Mouse (Mus musculus) G1E (cell line): ENCODE results near the gene Antxr2. TPM values are rescaled to one million over a fixed set of nuclear protein-coding genes. Genes with fewer than 3 reads are reported as not detected.

Experiments used
- ATAC-seq: 2 replicates; pipeline ENCODE4 v1.8.0; 2016; ENCODE audit warnings: mild to moderate bottlenecking; ENCODE audit not compliant: insufficient number of reproducible peaks, poor library complexity, low FRiP score, severe bottlenecking; ENCODE audit errors: extremely low read depth
- DNase-seq: peaks from one replicate; pipeline ENCODE4 v3.0.0; 2012; ENCODE audit warnings: low spot score
- H3K27me3 ChIP-seq: 2 replicates; pipeline ENCODE4 v1.6.1; 2012; ENCODE audit warnings: mild to moderate bottlenecking, low read length, inconsistent platforms; ENCODE audit not compliant: insufficient read depth
- H3K36me3 ChIP-seq: replicated peaks from 2 replicates; pipeline ENCODE3; 2012; ENCODE audit warnings: mild to moderate bottlenecking, inconsistent platforms
- H3K4me1 ChIP-seq: 2 replicates; pipeline ENCODE4 v1.6.1; 2012; ENCODE audit warnings: low read depth, low read length, inconsistent platforms, mixed read lengths; ENCODE audit not compliant: insufficient read depth
- H3K4me3 ChIP-seq: 2 replicates; pipeline ENCODE4 v1.5.1; 2012; ENCODE audit warnings: low read depth, mild to moderate bottlenecking, inconsistent platforms, low read length, moderate library complexity, mixed read lengths
- H3K9me3 ChIP-seq: replicated peaks from 2 replicates; pipeline ENCODE4 v1.6.1; 2012; ENCODE audit warnings: inconsistent platforms
- CTCF ChIP-seq: IDR thresholded peaks from 2 replicates; pipeline ENCODE4 v1.5.1; 2012; ENCODE audit warnings: low read depth, low read length, inconsistent platforms, mixed read lengths
- GATA1 ChIP-seq: IDR thresholded peaks from 2 replicates; pipeline ENCODE4 v1.6.1; 2012; ENCODE audit warnings: borderline replicate concordance, low read length, inconsistent platforms, mixed read lengths
- GATA2 ChIP-seq: IDR thresholded peaks from 2 replicates; pipeline ENCODE4 v1.6.1; 2012; ENCODE audit warnings: low read depth, low read length, inconsistent platforms, borderline replicate concordance
- POLR2AphosphoS5 ChIP-seq: IDR thresholded peaks from 2 replicates; pipeline ENCODE4 v1.6.1; 2012; ENCODE audit warnings: low read depth, low read length, inconsistent platforms; ENCODE audit not compliant: insufficient replicate concordance
- TAL1 ChIP-seq: conservative IDR thresholded peaks from 2 replicates; pipeline ENCODE4 v1.6.1; 2012; ENCODE audit warnings: low read depth, low read length, inconsistent platforms, mixed read lengths
- polyA plus RNA-seq: library from polyadenylated mRNA; stranded (reverse); fragments of >175 nt; gene quantifications from 2 replicates; pipeline ENCODE4 v1.2.3, GENCODE M21; 2012
- total RNA-seq, 2 experiments: library from RNA; stranded (forward) in 1 of 2; stranded (reverse) in 1 of 2; fragments of 200-1000 nt in 1 of 2; fragments of >200 nt in 1 of 2; fragmentation: Nextera tagmentation in 1 of 2; gene quantifications; 2 replicates each; pipeline ENCODE4 v1.2.3; 2014 to 2017

Antxr2 gene
- total and polyA plus RNA-seq, 3 experiments: 0.05 TPM; not detected in 2

DNA sequence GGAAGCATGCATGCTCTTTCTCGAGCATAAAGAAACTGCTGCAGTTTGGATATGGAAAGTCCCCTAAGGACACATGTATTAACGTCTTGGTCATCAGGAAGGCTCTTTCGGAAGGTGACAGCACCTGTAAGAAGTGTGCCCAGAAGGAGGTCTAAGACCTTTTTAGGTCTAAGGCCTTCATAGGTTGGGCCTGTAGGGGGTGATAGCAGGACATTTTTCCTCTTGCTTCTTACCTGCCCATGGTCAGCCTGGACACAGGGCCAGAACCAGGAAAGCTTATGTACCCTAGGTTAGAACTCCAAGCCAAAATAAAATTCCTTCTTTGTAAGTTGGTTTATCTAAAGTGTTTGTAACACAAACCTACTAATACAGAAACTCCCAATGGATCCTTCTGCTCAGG, 83.6 kb downstream of the Antxr2 start:
- no peak for DNase-seq
- Histone ChIP-seq H3K27me3 (no peaks in the 10 kb centered on the region), H3K4me3 (no peak overlapping the region), H3K4me1 (no peaks in the 10 kb centered on the region), H3K9me3 (peaks cover 2% of the 10 kb centered on the region; the same call in 1 of the 2 replicates), H3K36me3 (no peaks in the 10 kb centered on the region)
- ATAC-seq: no peak
- no peak for TF ChIP-seq POLR2AphosphoS5
- TF ChIP-seq TAL1: no peak
- no peak for TF ChIP-seq GATA2
- TF ChIP-seq GATA1: no peak
- TF ChIP-seq CTCF: no peak

DNA sequence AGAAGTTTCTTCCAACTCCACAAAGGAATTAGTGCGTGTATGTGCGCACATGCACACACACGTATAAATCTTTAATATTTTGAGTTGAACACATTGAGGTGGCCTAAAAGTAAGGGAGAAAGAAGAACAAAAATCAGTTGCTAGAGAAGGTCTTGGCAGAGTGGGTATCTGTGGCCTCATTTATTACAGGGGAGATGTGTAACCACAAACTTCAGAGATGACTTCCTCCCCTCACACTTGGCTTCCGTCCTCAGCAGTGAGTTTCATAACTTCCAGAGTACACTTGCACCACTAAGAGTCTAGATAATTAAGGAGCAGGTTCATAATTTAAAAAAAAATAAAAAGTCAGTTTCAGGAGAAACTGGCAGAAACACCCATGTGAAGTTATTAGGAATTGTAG, 84.6 kb downstream of the Antxr2 start:
- no peak for DNase-seq
- ATAC-seq: no peak

DNA sequence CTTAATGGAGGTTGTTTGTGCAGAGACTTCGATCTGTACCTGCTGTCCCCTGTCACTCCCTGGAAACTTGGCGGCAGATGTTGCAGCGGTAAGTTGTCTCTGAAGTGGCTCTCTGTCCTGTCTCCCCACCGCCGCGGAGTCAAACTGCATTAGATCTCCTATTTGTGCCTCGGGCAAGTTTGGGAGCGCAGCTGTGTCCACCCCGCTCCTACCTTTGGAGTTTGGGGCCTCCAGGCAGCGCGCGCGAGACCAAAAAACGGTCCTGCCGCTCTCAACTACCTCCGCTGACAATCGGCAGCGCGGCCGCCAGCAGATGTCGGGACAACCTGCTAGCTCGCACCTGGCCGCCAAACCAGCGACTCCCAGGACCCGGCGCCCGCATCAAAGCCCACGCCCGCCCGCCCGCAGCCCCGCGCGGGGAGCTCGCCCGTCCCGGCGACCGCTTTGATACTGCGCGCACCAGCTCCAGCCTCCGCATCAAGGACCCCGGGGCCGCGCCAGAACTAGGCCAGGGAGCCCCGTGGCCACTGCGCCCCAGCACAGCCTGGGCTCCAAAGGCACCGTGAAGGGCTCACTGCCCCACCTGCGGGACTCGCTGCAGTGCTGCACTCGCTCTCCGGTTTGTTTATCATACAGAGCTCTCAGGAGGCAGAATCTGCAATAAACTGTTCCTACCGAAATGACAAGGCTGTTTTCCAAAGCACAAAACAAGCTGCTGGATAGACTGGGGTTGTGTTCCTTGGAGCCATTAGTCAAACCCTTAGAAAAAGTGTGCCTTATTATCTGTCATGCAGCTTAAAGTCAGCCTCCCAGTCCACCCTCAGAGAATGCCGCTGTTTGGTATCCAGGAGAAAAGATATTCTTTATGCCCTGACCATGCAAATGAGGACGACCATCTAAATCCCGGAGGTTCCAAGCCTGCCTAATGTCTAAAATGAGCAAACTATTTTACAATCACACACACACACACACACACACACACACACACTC, 95.4 kb downstream of the Antxr2 start:
- Histone ChIP-seq H3K4me1 (no peaks in the 10 kb centered on the region), H3K9me3 (peaks cover 18% of the 10 kb centered on the region), H3K36me3 (no peaks in the 10 kb centered on the region), H3K4me3 (no peak overlapping the region), H3K27me3 (no peaks in the 10 kb centered on the region)
- no peak for ATAC-seq
- no peak for TF ChIP-seq GATA2
- TF ChIP-seq POLR2AphosphoS5: no peak
- TF ChIP-seq TAL1: no peak
- no peak for TF ChIP-seq CTCF
- TF ChIP-seq GATA1: no peak
- no peak for DNase-seq

More for the DNA sequence above, 84.6 kb downstream of the Antxr2 start:
- Histone ChIP-seq H3K27me3 (no peaks in the 10 kb centered on the region), H3K4me1 (no peaks in the 10 kb centered on the region), H3K36me3 (no peaks in the 10 kb centered on the region), H3K4me3 (no peak overlapping the region), H3K9me3 (peaks cover 5% of the 10 kb centered on the region)
- TF ChIP-seq POLR2AphosphoS5 (no peak), GATA1 (no peak), GATA2 (no peak), TAL1 (no peak), CTCF (no peak)

DNA sequence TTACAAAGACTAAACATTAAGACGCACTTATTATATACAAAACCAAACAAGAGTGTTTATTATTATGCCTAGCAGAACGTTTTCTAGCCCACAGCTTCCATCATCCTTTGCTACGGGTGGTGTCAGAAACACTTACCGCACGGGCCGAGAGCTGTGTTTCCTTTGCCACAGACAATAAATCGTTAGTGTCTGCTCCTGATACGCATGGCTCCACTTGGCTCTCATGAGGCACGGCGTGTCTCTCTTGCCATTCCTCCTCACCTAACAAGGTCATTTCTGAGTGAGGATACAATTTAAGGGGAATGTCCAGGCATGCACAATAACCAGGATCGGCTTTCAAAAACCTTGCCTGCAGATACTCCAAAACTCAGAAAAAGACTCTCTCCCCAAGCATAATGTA, 113.2 kb downstream of the Antxr2 start:
- Histone ChIP-seq H3K36me3 (no peaks in the 10 kb centered on the region), H3K4me3 (no peak overlapping the region), H3K4me1 (no peaks in the 10 kb centered on the region), H3K9me3 (peaks cover 19% of the 10 kb centered on the region), H3K27me3 (no peaks in the 10 kb centered on the region)
- TF ChIP-seq CTCF (no peak), POLR2AphosphoS5 (no peak), TAL1 (no peak), GATA1 (no peak), GATA2 (no peak)
- no peak for ATAC-seq
- no peak for DNase-seq

DNA sequence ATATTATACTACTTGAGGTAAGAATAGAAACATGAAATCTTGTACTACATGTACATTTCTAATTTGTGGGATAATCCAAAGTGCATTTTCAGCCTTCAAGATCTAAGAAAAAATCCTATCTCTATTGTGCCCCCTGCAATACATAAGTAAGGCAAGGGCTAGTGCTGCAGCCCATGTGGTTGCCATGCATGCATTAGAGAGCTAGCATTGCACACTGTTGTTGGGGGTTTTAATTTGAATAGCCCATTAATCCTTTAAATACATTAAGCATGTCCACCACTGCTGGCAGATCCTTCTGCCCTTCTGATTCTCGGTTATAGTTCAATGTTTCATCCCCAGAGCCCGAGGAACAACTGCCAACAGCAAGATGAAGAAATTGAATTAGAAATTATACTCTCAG, 116.0 kb downstream of the Antxr2 start:
- TF ChIP-seq GATA2 (no peak), POLR2AphosphoS5 (no peak), TAL1 (no peak), GATA1 (no peak), CTCF (no peak)
- Histone ChIP-seq H3K4me1 (no peaks in the 10 kb centered on the region), H3K27me3 (no peaks in the 10 kb centered on the region), H3K36me3 (no peaks in the 10 kb centered on the region), H3K4me3 (no peak overlapping the region), H3K9me3 (peaks cover 9% of the 10 kb centered on the region)
- DNase-seq (no peak), ATAC-seq (no peak)

DNA sequence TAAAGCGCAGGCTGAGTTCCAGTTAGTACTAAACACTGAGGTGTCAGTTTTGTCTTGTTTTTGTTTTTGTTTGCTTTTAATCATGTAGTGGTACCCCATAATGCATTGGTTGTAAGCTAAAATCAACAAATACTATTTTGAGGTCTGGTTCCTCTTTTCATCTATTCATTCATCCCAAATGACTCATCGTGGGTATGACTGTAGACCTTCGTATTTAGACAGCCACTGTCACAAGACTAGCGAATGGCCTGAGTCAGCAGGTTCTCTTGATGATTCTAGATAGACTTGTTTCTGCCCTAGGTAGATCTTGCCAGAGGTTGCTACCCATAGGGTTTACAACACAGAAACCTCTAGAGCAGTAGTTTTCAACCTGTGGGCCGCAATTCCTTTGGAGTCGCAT, 116.9 kb downstream of the Antxr2 start:
- Histone ChIP-seq H3K27me3 (no peaks in the 10 kb centered on the region), H3K4me1 (no peaks in the 10 kb centered on the region), H3K4me3 (no peak overlapping the region), H3K36me3 (no peaks in the 10 kb centered on the region), H3K9me3 (peaks cover 11% of the 10 kb centered on the region)
- TF ChIP-seq GATA2: no peak
- no peak for TF ChIP-seq CTCF
- no peak for TF ChIP-seq POLR2AphosphoS5
- TF ChIP-seq TAL1: no peak
- TF ChIP-seq GATA1: no peak
- DNase-seq (no peak), ATAC-seq (no peak)

DNA sequence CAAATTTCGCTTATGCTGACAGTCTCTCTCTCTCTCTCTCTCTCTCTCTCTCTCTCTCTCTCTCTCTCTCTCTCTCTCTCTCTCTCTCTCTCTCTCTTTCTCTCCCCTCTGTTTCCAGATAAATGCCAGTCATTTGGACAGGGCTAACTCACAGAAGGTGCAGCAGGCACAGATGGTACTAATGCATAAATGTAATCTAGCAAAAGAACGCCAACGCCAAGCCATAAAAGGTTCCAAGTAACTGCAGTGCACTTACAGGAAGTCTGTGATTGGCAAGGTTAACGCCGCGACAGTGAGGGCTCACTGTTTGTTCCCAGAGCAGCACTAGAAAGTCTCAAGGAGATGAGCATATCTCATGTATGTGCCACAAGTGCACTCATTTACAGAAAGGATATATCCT, 123.4 kb downstream of the Antxr2 start:
- DNase-seq: no peak
- Histone ChIP-seq H3K27me3 (no peaks in the 10 kb centered on the region), H3K4me3 (no peak overlapping the region), H3K36me3 (no peaks in the 10 kb centered on the region), H3K9me3 (peaks cover 20% of the 10 kb centered on the region), H3K4me1 (no peaks in the 10 kb centered on the region)
- ATAC-seq: no peak
- no peak for TF ChIP-seq GATA1
- TF ChIP-seq POLR2AphosphoS5: no peak
- no peak for TF ChIP-seq GATA2
- no peak for TF ChIP-seq TAL1
- no peak for TF ChIP-seq CTCF
